In the genomic region with DNA sequence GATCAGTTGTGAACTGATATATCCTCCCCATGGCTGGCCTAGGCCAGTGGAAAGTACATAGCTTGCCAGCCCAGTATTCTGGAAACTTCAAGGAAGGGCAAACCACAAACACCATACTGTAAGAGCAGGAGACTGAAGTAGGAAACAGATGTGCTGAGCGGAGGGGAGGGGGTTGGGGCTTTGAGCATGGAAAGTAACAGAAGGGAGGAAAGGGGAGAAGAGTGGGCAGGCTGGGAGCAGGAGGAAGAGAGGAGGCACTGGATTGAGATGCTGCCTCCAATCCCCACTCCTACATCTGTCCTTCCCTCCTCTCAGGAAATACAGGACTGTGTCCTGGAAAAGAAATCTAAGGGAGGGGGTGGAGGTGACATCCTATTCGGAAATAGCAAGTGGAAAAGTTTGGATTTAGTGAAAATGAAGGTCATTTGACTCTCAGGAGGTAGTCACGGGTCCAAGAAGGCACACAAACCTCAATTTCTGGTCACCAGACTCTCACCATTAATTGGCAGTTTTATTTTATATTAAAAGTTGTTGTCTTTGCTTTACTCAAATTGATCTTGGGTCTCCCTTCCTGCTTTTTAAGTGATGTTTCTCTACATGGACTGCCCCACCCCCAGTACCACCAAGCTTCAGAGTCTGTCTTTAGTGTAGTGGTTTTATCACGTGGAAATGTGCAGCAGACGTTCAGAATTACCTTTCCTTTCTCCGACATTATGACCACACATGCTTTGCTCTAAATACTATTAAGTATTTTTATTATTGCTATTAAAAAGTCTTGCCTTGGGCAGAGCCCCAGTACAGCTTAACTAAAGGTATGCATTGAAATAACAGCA, we compare ENCODE assay signal across 16 mouse cellular contexts.
A peak's percentile ranks its signal among the peaks of the same experiment; 100 is the strongest.
DNase-seq lines count a peak whose midpoint lies in the region; ATAC-seq lines count a peak whose summit lies in the region.
"Had no signal": no experiment of that assay in that cellular context is flagged by ENCODE, and none has a peak within 500 bp of the region (broad histone marks: within the 10 kb centered on the region; RNA-seq: fewer than 3 reads in every experiment).

No protein-coding gene starts in this region.

- no peaks in the 10 kb centered on the region for H3K27me3 ChIP-seq in heart, embryonic 12.5 days (replicated peaks)
- H3K27me3 ChIP-seq in megakaryocyte, embryonic 14.5 days (replicated peaks) = no peaks in the 10 kb centered on the region
- no peaks in the 10 kb centered on the region for H3K27me3 ChIP-seq in embryonic facial prominence, embryonic 15.5 days
- H3K27me3 ChIP-seq: stomach, embryonic 15.5 days had no signal

- 48% methylated on average over 6 of the region's 6 CpGs for WGBS in heart, embryonic 12.5 days
- WGBS in embryonic facial prominence, embryonic 15.5 days = 35% methylated on average over 6 of the region's 6 CpGs

- no peak overlapping the region for H3K27ac ChIP-seq in heart, embryonic 12.5 days (ENCODE audit: poor library complexity, severe bottlenecking)
- peak overlapping the region; percentile 52 for H3K27ac ChIP-seq in embryonic facial prominence, embryonic 15.5 days (replicated peaks)
- H3K27ac ChIP-seq: stomach, embryonic 15.5 days had no signal

- H3K4me2 ChIP-seq in heart, embryonic 12.5 days = no peak overlapping the region
- no peak overlapping the region for H3K4me2 ChIP-seq in embryonic facial prominence, embryonic 15.5 days (replicated peaks)
- H3K4me2 ChIP-seq: stomach, embryonic 15.5 days had no signal

- no peak overlapping the region for H3K4me3 ChIP-seq in heart, embryonic 12.5 days
- H3K4me3 ChIP-seq in megakaryocyte, embryonic 14.5 days (replicated peaks) = peak overlapping the region; percentile 59
- H3K4me3 ChIP-seq in embryonic facial prominence, embryonic 15.5 days (replicated peaks) = no peak overlapping the region
- H3K4me3 ChIP-seq: stomach, embryonic 15.5 days had no signal

- no peaks in the 10 kb centered on the region for H3K36me3 ChIP-seq in heart, embryonic 12.5 days
- no peaks in the 10 kb centered on the region for H3K36me3 ChIP-seq in megakaryocyte, embryonic 14.5 days (replicated peaks; ENCODE audit: low read length)
- no peaks in the 10 kb centered on the region for H3K36me3 ChIP-seq in embryonic facial prominence, embryonic 15.5 days
- H3K36me3 ChIP-seq: stomach, embryonic 15.5 days had no signal

- H3K4me1 ChIP-seq in heart, embryonic 12.5 days (replicated peaks) = 0 out of 2 replicates have a peak, but pooled peaks cover 8% of the 10 kb centered on the region
- H3K4me1 ChIP-seq in megakaryocyte, embryonic 14.5 days = peaks cover 10% of the 10 kb centered on the region
- peaks cover 5% of the 10 kb centered on the region for H3K4me1 ChIP-seq in embryonic facial prominence, embryonic 15.5 days
- H3K4me1 ChIP-seq: stomach, embryonic 15.5 days had no signal

- peak; percentile 51 for ATAC-seq in heart, embryonic 12.5 days (ENCODE audit: insufficient number of reproducible peaks, low FRiP score)
- ATAC-seq in megakaryocyte, adult 5-6 weeks (ENCODE audit: poor library complexity, severe bottlenecking) = no peak
- ATAC-seq in embryonic facial prominence, embryonic 15.5 days (ENCODE audit: insufficient number of reproducible peaks, low FRiP score, low TSS enrichment, low read depth) = 0 out of 2 replicates have a peak, but pooled peaks have one; percentile 57
- ATAC-seq in megakaryocyte progenitor cell, adult 5-6 weeks (replicated peaks; ENCODE audit: poor library complexity) = peak; percentile 60
- ATAC-seq: intestine, embryonic 16.5 days had no signal

- H3K9me3 ChIP-seq in heart, embryonic 12.5 days (replicated peaks) = no peaks in the 10 kb centered on the region
- 0 out of 2 replicates have a peak, but pooled peaks cover 3% of the 10 kb centered on the region for H3K9me3 ChIP-seq in megakaryocyte, embryonic 14.5 days
- H3K9me3 ChIP-seq in embryonic facial prominence, embryonic 15.5 days (replicated peaks) = no peaks in the 10 kb centered on the region
- H3K9me3 ChIP-seq: stomach, embryonic 15.5 days had no signal

- no peak for DNase-seq in heart, postnatal 4 days
- DNase-seq in kidney, adult 9 months = no peak
- no peak for DNase-seq in thymus, postnatal 10 days (ENCODE audit: low spot score in 2 of 2)
- DNase-seq: cerebellum, adult 11 months; cerebellum, postnatal 36 days; kidney, postnatal 10 days; lung, postnatal 10 days; midbrain, embryonic 14.5 days; thymus, postnatal 36 days had no signal

- H3K9ac ChIP-seq in heart, embryonic 12.5 days = no peak overlapping the region
- H3K9ac ChIP-seq in embryonic facial prominence, embryonic 15.5 days = no peak overlapping the region
- H3K9ac ChIP-seq: stomach, embryonic 15.5 days had no signal
